Mouse (Mus musculus): ENCODE results near the gene Cxcr2. TPM values are rescaled to one million over a fixed set of nuclear protein-coding genes. Genes with fewer than 3 reads are reported as not detected.
"Not testable (repeated sequence)": the region's sequence is repeated elsewhere in the genome, so short reads cannot be mapped to it uniquely, and the experiment has no call there.

The Cxcr2 gene
- total and polyA plus RNA-seq, 3 experiments, result 0.16 TPM; not detected in 2

DNA sequence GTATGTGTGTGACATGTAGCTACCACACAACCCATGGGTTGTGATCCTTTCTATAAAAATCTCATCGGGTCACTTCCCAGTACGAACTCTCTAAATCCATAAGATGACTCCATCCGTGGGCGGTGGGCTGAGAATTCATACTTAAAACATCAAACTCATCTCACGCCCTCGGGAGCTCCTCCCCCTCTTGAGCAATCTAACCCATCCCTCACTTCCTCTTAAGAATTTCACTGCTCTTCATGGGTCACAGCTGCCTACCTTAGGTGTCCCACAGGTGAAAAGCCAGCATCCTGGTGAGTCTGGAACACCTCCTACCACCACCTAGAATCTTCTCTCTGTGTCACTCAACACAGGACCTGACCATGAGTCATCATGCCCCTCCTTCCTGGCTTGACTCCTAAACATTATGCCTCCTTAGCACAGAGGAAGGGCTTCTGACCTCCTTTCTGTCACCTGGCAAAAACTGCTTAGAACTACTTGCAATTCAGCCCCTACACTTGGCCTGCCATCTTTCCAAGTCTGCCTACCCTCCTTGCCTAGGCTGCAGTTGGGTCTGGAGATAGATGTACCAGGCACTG is 1.7 kb downstream of the Cxcr2 start:
- H3K4me3 ChIP-seq (ENCODE audit: low read depth, low read length), result no peak overlapping the region
- no peak for TF ChIP-seq TAL1 (conservative IDR thresholded peaks at IDR 0.05; ENCODE audit: low read depth, low read length)
- no peak for TF ChIP-seq GATA2 (IDR thresholded peaks at IDR 0.05; ENCODE audit: borderline replicate concordance, low read depth, low read length)
- no peak for TF ChIP-seq CTCF (IDR thresholded peaks at IDR 0.05; ENCODE audit: low read depth, low read length)
- TF ChIP-seq POLR2AphosphoS5 (IDR thresholded peaks at IDR 0.05; ENCODE audit: insufficient replicate concordance, low read depth, low read length), result no peak
- TF ChIP-seq GATA1 (IDR thresholded peaks at IDR 0.05; ENCODE audit: borderline replicate concordance, low read length), result no peak
- H3K9me3 ChIP-seq (replicated peaks), result no peaks in the 10 kb centered on the region
- H3K4me1 ChIP-seq (ENCODE audit: insufficient read depth, low read depth, low read length), result no peaks in the 10 kb centered on the region
- DNase-seq (ENCODE audit: low spot score), result no peak
- ATAC-seq (ENCODE audit: extremely low read depth, insufficient number of reproducible peaks, low FRiP score, poor library complexity, severe bottlenecking), result no peak
- H3K36me3 ChIP-seq (replicated peaks), result no peaks in the 10 kb centered on the region
- peaks cover 5% of the 10 kb centered on the region; the same call in 1 of the 2 replicates for H3K27me3 ChIP-seq (ENCODE audit: insufficient read depth, low read length)

DNA sequence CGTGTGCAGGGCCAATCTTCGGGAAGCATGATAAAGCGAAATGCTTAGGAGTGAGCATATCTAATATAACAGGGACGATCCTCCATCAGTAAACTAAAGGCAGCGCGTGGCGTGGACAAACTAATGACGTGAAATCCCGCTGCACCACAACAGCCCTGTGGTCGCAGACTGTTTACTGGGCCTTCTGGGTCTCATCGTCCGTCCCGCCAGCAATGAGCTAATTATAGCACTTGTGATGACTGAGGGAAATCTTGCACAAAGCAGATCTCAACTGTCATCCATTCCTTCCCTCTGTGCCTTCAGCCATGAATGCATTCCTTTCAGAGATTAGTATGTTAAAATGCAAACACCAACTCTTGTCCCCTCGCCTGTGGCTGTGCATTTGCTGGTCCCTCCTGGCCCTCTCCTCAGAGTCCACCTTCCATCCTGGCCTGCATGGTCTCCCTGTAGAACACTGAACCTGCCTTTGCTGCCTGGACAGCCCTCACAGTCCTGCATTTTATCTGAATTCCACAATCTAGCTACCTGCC is 2.7 kb downstream of the Cxcr2 start:
- no peak for TF ChIP-seq GATA1 (IDR thresholded peaks at IDR 0.05; ENCODE audit: borderline replicate concordance, low read length)
- no peak for TF ChIP-seq GATA2 (IDR thresholded peaks at IDR 0.05; ENCODE audit: borderline replicate concordance, low read depth, low read length)
- no peak for TF ChIP-seq TAL1 (conservative IDR thresholded peaks at IDR 0.05; ENCODE audit: low read depth, low read length)
- TF ChIP-seq POLR2AphosphoS5 (IDR thresholded peaks at IDR 0.05; ENCODE audit: insufficient replicate concordance, low read depth, low read length), result no peak
- no peak for TF ChIP-seq CTCF (IDR thresholded peaks at IDR 0.05; ENCODE audit: low read depth, low read length)
- no peaks in the 10 kb centered on the region for H3K9me3 ChIP-seq (replicated peaks)
- no peaks in the 10 kb centered on the region for H3K36me3 ChIP-seq (replicated peaks)
- DNase-seq (ENCODE audit: low spot score), result no peak
- no peak for ATAC-seq (ENCODE audit: extremely low read depth, insufficient number of reproducible peaks, low FRiP score, poor library complexity, severe bottlenecking)
- no peaks in the 10 kb centered on the region for H3K4me1 ChIP-seq (ENCODE audit: insufficient read depth, low read depth, low read length)
- peaks cover 7% of the 10 kb centered on the region for H3K27me3 ChIP-seq (ENCODE audit: insufficient read depth, low read length)
- H3K4me3 ChIP-seq (ENCODE audit: low read depth, low read length), result no peak overlapping the region

DNA sequence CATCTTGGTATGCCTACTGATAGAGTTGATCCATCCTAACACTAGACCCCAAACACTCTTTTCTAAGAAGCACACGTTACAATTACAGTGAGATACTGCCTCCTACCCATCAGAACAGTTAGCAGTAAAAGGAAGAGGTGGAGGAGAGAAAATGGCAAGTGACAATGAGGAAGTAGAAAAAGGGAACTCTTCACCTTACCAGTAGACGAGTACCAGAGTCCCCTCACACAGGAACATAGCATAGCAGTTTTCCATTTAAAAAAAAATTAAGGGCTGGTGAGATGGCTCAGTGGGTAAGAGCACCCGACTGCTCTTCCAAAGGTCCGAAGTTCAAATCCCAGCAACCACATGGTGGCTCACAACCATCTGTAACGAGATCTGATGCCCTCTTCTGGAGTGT is 5.8 kb downstream of the Cxcr2 start:
- ATAC-seq (ENCODE audit: extremely low read depth, insufficient number of reproducible peaks, low FRiP score, poor library complexity, severe bottlenecking); H3K4me3 ChIP-seq (ENCODE audit: low read depth, low read length); H3K4me1 ChIP-seq (ENCODE audit: insufficient read depth, low read depth, low read length); H3K9me3 ChIP-seq (replicated peaks); DNase-seq (ENCODE audit: low spot score); H3K36me3 ChIP-seq (replicated peaks): not testable (repeated sequence)
- H3K27me3 ChIP-seq (ENCODE audit: insufficient read depth, low read length), result peaks cover 13% of the 10 kb centered on the region

DNA sequence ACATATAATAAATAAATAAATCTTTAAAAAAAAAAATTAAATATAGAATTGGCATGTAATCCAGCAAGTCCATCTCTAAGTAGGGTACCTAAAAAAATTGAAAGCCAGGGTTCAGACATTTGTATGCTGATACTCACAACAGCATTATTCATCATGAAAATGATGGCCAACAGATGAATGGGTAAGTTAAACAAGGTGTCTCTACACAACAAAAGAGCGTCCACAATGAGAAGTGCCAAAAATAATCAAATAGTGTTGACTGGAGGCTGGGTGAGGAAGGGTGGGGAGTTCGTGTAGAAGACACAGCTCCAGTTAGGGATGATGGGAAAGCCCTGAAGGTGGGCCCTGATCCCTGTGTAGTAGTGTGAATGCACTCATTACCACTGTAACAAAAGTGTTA is 6.2 kb downstream of the Cxcr2 start:
- no peaks in the 10 kb centered on the region for H3K4me1 ChIP-seq (ENCODE audit: insufficient read depth, low read depth, low read length)
- ATAC-seq (ENCODE audit: extremely low read depth, insufficient number of reproducible peaks, low FRiP score, poor library complexity, severe bottlenecking), result no peak
- no peak overlapping the region for H3K4me3 ChIP-seq (ENCODE audit: low read depth, low read length)
- H3K9me3 ChIP-seq (replicated peaks), result no peaks in the 10 kb centered on the region
- peaks cover 13% of the 10 kb centered on the region for H3K27me3 ChIP-seq (ENCODE audit: insufficient read depth, low read length)
- DNase-seq (ENCODE audit: low spot score), result no peak
- no peaks in the 10 kb centered on the region for H3K36me3 ChIP-seq (replicated peaks)
- no peak for TF ChIP-seq GATA1 (IDR thresholded peaks at IDR 0.05; ENCODE audit: borderline replicate concordance, low read length)
- no peak for TF ChIP-seq GATA2 (IDR thresholded peaks at IDR 0.05; ENCODE audit: borderline replicate concordance, low read depth, low read length)
- TF ChIP-seq TAL1 (conservative IDR thresholded peaks at IDR 0.05; ENCODE audit: low read depth, low read length), result no peak
- TF ChIP-seq POLR2AphosphoS5 (IDR thresholded peaks at IDR 0.05; ENCODE audit: insufficient replicate concordance, low read depth, low read length), result no peak
- TF ChIP-seq CTCF (IDR thresholded peaks at IDR 0.05; ENCODE audit: low read depth, low read length), result no peak

DNA sequence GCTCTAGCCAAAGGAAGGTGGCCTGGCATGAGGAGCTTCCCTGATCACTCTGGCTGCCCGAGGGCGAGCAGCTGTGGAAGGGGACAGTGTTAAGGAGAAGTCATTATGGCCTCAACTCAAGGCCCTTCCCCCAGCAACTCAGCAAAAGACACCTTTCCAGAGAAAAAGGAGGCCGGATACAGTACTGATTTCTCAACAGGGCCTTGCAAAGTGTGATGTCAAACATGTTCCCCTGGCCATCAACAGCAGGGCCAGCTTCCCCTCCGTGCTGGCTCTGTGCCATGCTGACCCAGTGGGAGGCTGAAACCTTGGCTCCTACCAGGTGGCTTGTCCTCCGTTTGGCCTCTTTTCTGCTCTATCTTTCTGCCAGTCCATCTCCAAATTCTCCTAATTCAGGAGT is 13.3 kb downstream of the Cxcr2 start:
- H3K4me3 ChIP-seq (ENCODE audit: low read depth, low read length), result no peak overlapping the region
- no peaks in the 10 kb centered on the region for H3K9me3 ChIP-seq (replicated peaks)
- H3K36me3 ChIP-seq (replicated peaks), result no peaks in the 10 kb centered on the region
- H3K4me1 ChIP-seq (ENCODE audit: insufficient read depth, low read depth, low read length), result no peaks in the 10 kb centered on the region
- ATAC-seq (ENCODE audit: extremely low read depth, insufficient number of reproducible peaks, low FRiP score, poor library complexity, severe bottlenecking) (no peak), DNase-seq (ENCODE audit: low spot score) (no peak)
- peaks cover 21% of the 10 kb centered on the region for H3K27me3 ChIP-seq (ENCODE audit: insufficient read depth, low read length)
- TF ChIP-seq TAL1 (conservative IDR thresholded peaks at IDR 0.05; ENCODE audit: low read depth, low read length), result no peak
- TF ChIP-seq GATA2 (IDR thresholded peaks at IDR 0.05; ENCODE audit: borderline replicate concordance, low read depth, low read length), result no peak
- no peak for TF ChIP-seq GATA1 (IDR thresholded peaks at IDR 0.05; ENCODE audit: borderline replicate concordance, low read length)
- no peak for TF ChIP-seq POLR2AphosphoS5 (IDR thresholded peaks at IDR 0.05; ENCODE audit: insufficient replicate concordance, low read depth, low read length)
- no peak for TF ChIP-seq CTCF (IDR thresholded peaks at IDR 0.05; ENCODE audit: low read depth, low read length)

DNA sequence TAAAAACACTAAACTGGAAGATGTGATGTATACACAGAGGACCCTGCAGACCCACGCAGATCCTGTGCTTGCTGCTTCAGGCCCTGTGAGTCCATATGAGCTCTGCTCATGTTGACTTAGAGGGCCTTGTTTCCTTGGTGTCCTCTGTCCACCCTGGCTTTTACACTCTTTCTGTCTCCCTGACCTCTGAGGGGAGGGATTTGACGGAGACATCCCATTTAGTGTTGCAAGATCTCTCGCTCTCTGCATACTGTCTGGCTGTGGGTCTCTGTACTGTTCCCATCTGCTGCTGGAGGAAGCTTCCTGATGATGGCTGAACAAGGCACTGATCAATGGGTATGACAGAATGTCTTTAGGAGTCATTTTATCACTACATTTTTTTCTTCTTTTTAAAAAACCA is 15.9 kb downstream of the Cxcr2 start:
- no peaks in the 10 kb centered on the region for H3K9me3 ChIP-seq (replicated peaks)
- H3K27me3 ChIP-seq (ENCODE audit: insufficient read depth, low read length), result peaks cover 17% of the 10 kb centered on the region
- TF ChIP-seq GATA1 (IDR thresholded peaks at IDR 0.05; ENCODE audit: borderline replicate concordance, low read length) (no peak), GATA2 (IDR thresholded peaks at IDR 0.05; ENCODE audit: borderline replicate concordance, low read depth, low read length) (no peak), TAL1 (conservative IDR thresholded peaks at IDR 0.05; ENCODE audit: low read depth, low read length) (no peak)
- no peak overlapping the region for H3K4me3 ChIP-seq (ENCODE audit: low read depth, low read length)
- no peaks in the 10 kb centered on the region for H3K36me3 ChIP-seq (replicated peaks)
- DNase-seq (ENCODE audit: low spot score) (no peak), ATAC-seq (ENCODE audit: extremely low read depth, insufficient number of reproducible peaks, low FRiP score, poor library complexity, severe bottlenecking) (no peak)
- H3K4me1 ChIP-seq (ENCODE audit: insufficient read depth, low read depth, low read length), result no peaks in the 10 kb centered on the region

DNA sequence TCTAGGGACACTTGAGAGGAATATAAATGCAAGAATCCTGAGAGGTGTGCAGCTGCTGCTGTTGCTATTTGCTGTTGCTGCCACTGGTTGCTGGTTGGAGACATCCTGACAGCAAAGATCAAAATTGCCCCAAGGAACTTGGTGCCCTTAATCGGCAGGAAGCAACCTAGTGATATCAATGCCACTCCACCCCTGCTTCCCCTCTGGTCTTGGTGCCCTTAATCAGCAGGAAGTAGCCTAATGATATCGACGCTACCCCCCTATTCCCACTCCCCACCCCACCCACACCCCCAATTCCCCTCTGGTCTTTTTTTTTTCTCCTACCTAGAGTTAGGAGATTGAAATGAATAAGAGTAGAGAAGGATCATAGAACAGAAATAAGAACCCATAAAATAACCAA is 18.9 kb downstream of the Cxcr2 start:
- no peak for TF ChIP-seq POLR2AphosphoS5 (IDR thresholded peaks at IDR 0.05; ENCODE audit: insufficient replicate concordance, low read depth, low read length)
- no peak for TF ChIP-seq CTCF (IDR thresholded peaks at IDR 0.05; ENCODE audit: low read depth, low read length)
- TF ChIP-seq GATA1 (IDR thresholded peaks at IDR 0.05; ENCODE audit: borderline replicate concordance, low read length), result no peak
- TF ChIP-seq TAL1 (conservative IDR thresholded peaks at IDR 0.05; ENCODE audit: low read depth, low read length), result no peak
- no peak for TF ChIP-seq GATA2 (IDR thresholded peaks at IDR 0.05; ENCODE audit: borderline replicate concordance, low read depth, low read length)
- H3K4me1 ChIP-seq (ENCODE audit: insufficient read depth, low read depth, low read length), result no peaks in the 10 kb centered on the region
- H3K9me3 ChIP-seq (replicated peaks), result no peaks in the 10 kb centered on the region
- ATAC-seq (ENCODE audit: extremely low read depth, insufficient number of reproducible peaks, low FRiP score, poor library complexity, severe bottlenecking) (no peak), DNase-seq (ENCODE audit: low spot score) (no peak)
- no peaks in the 10 kb centered on the region for H3K36me3 ChIP-seq (replicated peaks)
- H3K27me3 ChIP-seq (ENCODE audit: insufficient read depth, low read length), result peaks cover 12% of the 10 kb centered on the region
- H3K4me3 ChIP-seq (ENCODE audit: low read depth, low read length), result no peak overlapping the region
